Mouse (Mus musculus) thymus, postnatal 25 days (tissue): Measurements from ENCODE around the gene Ncs1.

Experiments used
- DNase-seq: peaks from one replicate; pipeline ENCODE4 v3.0.0; 2022

Gene Ncs1

DNA sequence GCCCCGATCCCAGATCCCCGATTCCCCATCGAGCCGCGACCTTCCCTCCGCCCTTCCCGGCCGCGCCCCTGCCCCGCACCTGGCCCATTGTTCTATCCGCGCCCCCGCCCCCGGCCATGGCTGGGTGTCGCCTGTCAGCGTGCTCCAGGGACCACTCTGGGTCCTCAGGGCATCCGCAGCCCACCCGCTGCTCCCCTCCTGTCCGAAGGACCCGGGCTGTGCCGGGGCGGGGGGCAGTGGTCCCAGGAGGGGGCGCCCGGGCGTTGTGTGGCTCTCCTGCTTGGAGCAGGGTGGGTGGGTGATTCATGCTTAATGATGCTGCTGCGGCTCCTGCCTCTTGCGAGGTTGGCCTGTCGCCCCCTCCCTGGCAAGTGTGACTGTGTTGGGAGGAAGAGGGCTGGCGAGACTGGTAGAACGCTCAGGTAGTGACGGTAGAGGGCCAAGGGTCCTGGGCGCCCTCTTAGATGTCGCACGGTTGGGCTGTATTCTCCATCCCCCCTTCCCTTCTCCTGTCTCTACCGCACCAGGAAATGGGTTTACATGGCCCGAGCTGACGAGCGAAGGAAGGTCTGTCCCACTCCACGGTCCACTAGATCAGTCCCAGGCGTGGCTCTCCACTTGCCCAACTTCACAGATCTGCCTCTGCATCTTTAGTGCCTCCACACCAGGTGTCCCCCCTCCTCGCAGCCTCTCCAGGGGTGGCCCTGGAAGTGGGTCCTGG lies 788 bp downstream of the Ncs1 start:
- peak; percentile 23 for DNase-seq

GRCm38 (mm10) chr2:31248856-31249255 lies 3.2 kb downstream of the Ncs1 start:
- no peak for DNase-seq

GRCm38 (mm10) chr2:31252167-31252566 lies 6.5 kb downstream of the Ncs1 start:
- DNase-seq: no peak

- no peak for DNase-seq
Observed at GRCm38 (mm10) chr2:31253463-31253862, 7.8 kb downstream of the Ncs1 start.

GRCm38 (mm10) chr2:31254806-31255205 lies 9.2 kb downstream of the Ncs1 start:
- no peak for DNase-seq

DNA sequence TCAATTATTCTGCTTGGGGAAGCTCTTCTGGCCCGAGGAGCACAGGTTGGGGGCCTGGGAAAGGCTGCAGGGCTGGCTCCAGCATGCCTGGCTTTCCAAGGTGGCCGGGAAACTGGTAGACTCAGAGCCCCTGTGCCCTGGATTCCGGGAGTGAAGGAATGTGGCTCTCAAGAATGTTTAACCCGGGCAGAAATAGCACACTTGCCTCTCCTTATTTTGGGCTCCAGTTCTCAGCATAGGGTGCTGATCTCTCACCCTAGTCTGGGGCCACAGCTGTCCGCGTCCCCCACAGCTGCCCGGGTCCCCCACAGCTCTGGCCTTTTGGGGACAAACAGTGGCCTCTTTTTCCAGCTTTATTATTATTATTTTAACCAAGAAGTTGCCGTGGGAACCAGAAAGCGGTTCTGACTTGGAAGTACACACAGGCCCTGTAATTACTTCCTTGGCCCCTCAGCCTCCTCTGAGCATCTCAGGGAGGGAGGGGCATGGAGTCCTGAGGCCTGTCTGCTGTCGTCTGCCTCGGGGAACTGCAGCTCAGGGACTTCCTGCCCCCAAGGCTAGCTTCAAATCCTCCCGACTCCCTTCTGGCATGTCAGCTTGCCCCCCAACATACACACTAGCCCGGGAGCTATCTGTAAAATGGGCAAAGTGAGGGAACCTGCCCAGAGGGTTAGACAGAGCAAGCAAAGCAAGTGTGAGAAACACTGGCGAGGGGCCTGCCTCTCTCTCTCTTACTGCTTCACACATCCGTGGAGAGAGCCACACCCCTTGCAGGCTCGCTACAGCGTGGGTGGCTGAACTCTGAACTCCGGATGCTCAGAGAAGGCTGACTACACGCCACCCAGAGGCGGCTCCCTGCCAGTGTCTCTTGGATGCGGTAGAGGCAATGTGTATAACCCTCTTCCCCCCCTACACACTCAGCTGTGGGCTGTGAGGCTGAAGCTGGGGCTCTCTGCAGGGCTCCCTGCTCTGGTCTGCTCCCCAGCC lies 10.6 kb downstream of the Ncs1 start:
- peak; percentile 89 for DNase-seq

GRCm38 (mm10) chr2:31257096-31257495 lies 11.5 kb downstream of the Ncs1 start:
- DNase-seq: no peak

DNA sequence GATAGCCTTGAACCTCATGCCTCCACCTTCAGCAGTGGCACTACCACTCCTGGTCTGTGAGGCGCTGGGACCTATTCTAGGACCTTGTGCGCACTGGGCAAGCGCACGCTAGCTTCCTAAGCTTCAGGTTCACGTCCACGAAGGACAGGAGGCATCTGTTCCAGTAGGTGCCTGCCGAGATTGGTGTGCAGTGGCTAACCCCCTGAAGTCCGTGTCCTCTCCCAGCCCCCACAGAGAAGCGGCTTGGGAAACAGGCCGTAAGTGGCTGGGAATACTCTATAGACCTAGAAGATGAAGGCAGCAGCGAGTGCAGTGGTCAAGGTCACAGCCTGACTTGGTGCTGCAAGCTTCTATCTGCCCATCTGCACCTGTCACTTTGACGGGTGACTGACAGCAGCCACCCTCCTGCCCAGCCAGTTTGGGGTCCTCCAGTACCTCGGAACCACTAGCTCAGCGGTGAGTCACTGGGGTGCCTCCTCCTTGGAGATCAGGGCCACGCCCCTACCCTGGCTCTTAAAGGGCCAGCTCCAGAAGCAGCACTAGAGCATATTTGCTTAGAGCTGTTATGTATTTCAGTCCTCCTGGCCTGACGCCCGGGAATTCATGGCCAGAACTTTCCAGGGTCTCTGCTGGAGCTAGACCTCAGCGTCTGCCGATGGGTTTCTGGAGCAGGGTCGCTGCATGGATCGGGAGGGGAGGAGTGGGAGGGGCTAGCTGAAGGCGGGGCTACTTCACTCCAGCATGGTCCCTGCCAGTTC lies 13.2 kb downstream of the Ncs1 start:
- peak; percentile 66 for DNase-seq

GRCm38 (mm10) chr2:31259367-31259920 lies 13.8 kb downstream of the Ncs1 start:
- no peak for DNase-seq

GRCm38 (mm10) chr2:31260549-31260948 lies 14.9 kb downstream of the Ncs1 start:
- DNase-seq: no peak

DNA sequence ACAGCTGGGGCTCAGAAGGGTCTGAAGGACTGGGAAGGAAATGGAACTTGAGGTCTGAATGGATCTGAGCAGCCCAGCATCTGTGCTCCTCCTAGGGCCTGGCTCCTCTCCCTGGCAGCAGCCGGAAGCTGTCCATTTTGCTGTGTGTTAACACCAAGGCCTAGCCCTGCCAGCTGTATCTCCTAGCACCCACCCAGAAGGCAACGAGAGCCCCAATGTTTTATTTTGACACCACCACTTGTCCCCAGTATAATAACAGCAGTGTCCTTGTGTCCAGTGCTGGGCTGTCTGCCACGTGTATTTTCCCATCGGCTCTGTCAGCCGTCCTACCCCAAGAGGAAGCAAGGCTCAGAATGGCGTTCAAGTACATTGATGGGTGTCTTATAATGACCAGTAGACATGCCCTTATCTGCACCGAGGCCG lies 17.4 kb downstream of the Ncs1 start:
- no peak for DNase-seq

DNA sequence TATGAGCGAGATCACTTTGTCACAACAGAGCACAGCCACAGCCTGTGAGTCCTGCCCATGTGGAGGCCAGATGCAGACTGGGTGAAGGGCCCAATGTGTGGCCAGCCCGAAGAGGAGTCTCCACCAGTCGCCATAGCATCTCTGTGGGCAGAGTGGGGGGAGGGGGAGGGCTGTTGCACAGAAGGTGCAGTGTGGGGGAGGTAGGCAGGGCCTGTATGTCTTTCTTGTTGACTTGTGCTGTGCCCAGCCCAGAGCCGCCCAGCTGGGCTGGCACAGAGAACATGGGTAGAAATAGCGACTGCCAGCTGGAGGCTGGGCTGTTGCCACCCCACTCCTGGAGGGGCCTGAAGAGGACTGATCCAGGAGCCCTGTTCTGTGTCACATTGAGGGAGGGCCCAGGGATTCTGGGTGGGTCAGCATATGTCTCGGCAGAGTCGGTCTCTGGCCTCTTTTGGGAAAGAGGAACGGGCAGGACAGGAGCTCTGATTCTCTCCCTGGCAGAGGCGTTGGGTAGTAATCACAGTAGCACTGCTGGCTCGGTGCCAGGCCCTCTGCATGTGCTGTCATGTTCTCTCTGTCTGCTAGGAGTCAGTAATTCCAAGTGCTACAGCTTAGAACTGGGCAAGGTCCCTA lies 18.2 kb downstream of the Ncs1 start:
- DNase-seq: no peak

DNA sequence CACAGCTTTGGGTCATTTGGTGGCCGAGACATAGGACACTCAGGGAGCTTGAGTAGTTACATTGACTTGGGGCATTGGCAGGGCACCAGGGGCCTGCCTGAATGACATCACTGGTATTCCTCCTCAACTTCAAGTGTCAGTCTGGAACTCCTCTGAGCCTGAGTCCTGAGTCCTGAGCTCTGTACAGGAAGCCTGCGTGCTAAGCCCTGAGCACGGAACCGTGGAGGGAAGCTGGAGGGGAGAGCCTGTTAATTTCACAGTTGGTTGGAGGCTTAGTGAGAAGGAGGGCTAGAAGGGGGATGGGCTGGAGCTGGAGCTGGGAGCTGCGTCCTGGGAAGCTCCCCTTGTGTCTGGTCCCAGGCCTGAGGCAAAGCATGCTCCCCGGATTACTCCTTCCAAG lies 21.8 kb downstream of the Ncs1 start:
- DNase-seq: no peak

DNA sequence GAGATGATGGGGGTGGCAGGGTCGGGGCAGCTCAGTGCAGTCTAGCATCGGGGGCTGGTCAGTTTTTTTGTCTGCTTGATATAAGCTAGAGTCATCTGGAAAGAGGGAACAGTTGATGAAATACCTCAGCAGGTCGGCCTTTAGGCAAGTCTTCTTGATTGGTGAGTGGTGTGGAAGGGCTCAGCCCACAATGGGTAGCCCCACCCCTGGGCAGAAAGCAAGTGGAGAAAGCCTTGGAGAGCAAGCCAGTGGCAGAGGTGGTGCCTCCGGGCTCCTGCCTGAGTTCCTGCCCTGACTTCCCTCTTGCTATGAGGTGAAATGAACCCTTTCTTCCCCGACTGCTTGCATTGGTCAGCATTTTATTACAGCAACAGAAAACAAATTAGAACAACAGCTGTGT lies 23.0 kb downstream of the Ncs1 start:
- DNase-seq: no peak

- DNase-seq: no peak
Observed at GRCm38 (mm10) chr2:31269188-31269587, 23.6 kb downstream of the Ncs1 start.

GRCm38 (mm10) chr2:31269847-31270246 lies 24.2 kb downstream of the Ncs1 start:
- DNase-seq: no peak

GRCm38 (mm10) chr2:31270470-31270869 lies 24.8 kb downstream of the Ncs1 start:
- DNase-seq: no peak

DNA sequence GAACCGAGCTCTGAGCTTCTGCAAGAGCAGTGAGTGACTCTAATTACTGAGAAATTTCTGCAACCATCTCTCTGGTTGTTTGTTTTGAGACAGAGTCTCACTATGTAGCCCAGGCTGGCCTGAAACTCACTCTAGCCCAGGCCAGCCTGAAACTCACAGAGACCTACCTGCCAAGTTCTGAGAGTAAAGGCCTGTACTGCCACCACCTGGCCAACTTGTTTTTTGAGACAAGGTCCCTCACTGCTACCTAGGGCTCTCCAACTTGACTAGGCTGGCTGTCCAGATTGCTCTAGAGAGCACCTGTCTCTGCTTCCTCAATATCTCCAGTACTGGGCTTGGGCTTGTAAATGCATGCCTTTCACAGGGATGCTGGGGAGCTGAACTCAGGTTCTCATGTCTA lies 25.4 kb downstream of the Ncs1 start:
- peak; percentile 21 for DNase-seq

GRCm38 (mm10) chr2:31274993-31275392 lies 29.4 kb downstream of the Ncs1 start:
- DNase-seq: no peak

GRCm38 (mm10) chr2:31277810-31278209 lies 32.2 kb downstream of the Ncs1 start:
- no peak for DNase-seq

- no peak for DNase-seq
Observed at GRCm38 (mm10) chr2:31278483-31278882, 32.9 kb downstream of the Ncs1 start.

DNA sequence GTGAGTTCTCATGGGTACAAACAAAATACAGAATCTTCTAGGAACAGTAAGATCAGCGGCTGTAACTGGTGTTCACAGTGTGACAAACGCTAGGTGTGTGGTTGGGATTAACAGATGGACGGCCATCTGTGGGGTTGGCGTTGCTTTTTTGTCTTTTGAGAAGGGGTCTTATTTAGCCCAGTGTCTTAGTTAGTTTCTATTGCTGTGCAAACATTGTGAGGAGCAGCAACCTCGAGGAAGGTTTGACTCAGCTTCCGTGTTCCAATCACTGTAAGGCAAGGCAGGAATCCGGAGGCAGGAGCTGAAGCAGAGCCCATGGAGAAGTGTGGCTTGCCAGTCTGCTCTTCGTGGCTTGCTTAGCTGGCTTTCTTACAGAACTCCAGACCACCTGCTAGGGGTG lies 35.5 kb downstream of the Ncs1 start:
- no peak for DNase-seq
